Mouse (Mus musculus) urinary bladder, postnatal 14 days (tissue): ENCODE measurements around the gene Paqr6.
A peak's percentile ranks its signal among the peaks of the same experiment; 100 is the strongest.
"Not testable (repeated sequence)": the region's sequence is repeated elsewhere in the genome, so short reads cannot be mapped to it uniquely, and the experiment has no call there.

Experiments used
- DNase-seq: peaks from one replicate; pipeline ENCODE4 v3.0.0; 2021; ENCODE audit warnings: low spot score

The Paqr6 gene

DNA sequence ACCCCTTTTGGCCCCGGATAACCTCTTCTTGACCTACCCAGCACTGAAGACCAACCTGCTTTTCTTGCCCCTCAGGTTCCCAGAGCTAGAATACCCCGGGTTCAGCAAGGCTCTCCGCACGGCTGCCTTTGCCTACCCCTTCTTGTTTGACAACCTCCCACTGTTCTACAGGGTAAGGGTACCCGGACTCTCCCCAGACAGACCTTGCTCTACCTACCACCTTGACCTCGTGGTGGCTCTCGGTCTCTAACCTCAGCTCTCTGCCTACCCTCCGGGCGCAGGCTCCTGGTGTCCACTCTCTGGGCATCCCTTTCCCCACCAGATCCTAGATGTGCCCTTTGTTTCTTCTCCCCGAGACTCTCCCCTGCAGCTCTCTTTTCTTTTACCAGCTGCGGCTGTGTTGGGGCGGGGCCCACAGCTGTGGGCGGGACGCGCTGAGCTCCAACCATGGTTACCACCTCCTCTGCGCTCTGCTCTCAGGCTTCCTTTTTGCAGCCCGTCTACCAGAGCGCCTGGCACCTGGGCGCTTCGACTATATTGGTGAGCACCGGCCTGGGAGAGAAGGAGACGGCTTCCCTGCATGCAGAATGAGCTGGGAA is 2.5 kb downstream of the Paqr6 start:
- DNase-seq = peak; percentile 54

DNA sequence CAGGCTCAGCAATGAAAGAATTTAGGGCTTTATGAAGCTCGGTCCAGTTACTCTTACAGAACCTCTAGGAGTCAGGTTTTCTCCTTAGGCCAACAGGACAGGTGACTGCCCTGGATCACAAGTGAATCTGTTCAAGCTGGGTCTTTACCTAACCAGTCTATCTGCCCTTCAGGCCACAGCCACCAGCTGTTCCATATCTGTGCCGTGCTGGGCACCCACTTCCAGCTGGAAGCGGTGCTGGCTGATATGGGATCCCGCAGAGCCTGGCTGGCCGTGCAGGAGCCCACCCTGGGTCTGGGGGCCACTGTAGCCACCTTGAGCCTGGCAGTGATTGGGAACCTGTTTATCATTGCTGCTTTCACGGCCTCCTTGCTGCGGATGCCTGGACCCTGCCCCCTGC is 3.1 kb downstream of the Paqr6 start:
- DNase-seq = not testable (repeated sequence)

DNA sequence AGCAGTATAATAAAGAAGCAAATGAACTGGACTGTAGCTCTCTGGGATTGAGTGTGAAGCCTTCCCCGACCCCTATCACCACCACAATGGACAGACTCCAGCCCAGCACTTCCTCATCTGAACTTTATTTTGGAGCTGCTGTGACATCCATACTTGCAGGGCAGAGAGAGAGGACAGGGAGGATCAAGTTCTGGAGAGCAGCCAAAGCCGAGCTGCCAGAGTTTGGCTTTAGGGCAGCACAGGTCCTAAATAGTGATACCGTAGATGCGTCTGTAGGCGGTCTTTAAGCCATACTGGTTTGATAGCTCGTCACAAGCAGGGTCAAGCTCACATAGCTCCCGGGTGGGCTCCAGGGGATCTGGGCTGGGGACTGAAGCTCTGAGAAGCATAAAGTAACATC is 4.1 kb downstream of the Paqr6 start:
- not testable (repeated sequence) for DNase-seq

DNA sequence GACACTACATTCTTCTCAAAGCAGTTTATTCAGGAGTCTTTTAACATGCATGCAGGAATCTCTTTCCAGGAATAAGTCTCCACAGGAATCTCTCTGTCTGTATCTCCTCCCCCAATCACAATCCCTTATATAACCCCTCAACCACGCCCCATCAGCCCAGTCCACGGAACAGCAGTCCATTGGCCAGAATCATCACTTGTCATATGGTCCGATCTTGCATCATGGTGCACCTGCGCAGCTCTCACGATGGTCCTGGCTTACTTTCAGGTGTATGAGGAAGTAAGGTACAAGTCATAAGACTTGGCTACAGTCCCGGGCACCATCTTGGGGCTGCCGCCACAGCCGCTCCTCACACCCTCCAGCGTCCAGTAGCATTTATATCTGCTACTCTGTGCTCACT is 8.3 kb downstream of the Paqr6 start, which contains the start of gene Bglap3:
Bglap3 (minus strand) TSS at position 101 of the 400 bp plus-strand sequence.
- DNase-seq = not testable (repeated sequence)

DNA sequence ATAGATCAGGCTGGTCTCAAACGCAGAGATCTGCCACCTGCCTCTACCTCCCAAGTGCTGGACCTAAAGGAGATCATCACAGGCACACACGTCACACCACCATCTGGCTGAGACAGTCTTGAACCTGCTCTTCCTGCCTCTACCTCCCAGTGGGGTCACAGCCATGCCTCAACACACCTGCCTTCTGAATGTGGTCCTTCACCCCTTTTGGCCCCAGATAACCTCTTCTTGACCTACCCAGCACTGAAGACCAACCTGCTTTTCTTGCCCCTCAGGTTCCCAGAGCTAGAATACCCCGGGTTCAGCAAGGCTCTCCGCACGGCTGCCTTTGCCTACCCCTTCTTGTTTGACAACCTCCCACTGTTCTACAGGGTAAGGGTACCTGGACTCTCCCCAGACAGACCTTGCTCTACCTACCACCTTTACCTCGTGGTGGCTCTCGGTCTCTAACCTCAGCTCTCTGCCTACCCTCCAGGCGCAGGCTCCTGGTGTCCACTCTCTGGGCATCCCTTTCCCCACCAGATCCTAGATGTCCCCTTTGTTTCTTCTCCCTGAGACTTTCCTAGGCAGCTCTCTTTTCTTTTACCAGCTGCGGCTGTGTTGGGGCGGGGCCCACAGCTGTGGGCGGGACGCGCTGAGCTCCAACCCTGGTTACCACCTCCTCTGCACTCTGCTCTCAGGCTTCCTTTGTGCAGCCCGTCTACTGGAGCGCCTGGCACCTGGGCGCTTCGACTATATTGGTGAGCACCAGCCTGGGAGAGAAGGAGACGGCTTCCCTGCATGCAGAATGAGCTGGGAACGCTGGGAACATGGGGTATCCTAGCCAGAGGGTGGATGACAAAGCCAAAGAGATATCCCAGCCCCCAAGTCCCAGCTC is 11.6 kb downstream of the Paqr6 start:
- DNase-seq = peak; percentile 37

DNA sequence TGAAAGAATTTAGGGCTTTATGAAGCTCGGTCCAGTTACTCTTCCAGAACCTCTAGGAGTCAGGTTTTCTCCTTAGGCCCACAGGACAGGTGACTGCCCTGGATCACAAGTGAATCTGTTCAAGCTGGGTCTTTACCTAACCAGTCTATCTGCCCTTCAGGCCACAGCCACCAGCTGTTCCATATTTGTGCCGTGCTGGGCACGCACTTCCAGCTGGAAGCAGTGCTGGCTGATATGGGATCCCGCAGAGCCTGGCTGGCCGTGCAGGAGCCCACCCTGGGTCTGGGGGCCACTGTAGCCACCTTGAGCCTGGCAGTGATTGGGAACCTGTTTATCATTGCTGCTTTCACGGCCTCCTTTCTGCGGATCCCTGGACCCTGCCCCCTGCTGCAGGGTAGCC is 12.3 kb downstream of the Paqr6 start:
- not testable (repeated sequence) for DNase-seq

DNA sequence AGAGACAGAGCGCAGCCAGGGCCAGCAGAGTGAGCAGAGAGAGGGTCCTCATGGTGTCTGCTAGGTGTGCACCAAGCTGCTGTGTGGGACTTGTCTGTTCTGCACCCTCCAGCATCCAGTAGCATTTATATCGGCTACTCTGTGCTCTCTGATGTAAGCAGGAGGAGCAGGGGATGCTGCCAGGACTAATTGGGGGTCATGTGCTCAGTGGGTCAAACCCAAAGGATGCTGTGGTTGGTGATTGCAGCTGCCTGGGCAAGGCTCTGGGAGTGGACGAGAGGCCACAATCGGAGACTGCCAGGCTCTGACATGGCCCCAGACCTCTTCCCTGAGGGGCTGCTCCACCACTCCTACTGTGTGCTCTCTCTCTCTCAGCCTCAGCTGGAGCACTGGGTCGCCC is 14.2 kb downstream of the Paqr6 start, which contains the start of gene Bglap2:
Bglap2 (minus strand) TSS at position 101 of the 400 bp plus-strand sequence.
- DNase-seq = not testable (repeated sequence)

DNA sequence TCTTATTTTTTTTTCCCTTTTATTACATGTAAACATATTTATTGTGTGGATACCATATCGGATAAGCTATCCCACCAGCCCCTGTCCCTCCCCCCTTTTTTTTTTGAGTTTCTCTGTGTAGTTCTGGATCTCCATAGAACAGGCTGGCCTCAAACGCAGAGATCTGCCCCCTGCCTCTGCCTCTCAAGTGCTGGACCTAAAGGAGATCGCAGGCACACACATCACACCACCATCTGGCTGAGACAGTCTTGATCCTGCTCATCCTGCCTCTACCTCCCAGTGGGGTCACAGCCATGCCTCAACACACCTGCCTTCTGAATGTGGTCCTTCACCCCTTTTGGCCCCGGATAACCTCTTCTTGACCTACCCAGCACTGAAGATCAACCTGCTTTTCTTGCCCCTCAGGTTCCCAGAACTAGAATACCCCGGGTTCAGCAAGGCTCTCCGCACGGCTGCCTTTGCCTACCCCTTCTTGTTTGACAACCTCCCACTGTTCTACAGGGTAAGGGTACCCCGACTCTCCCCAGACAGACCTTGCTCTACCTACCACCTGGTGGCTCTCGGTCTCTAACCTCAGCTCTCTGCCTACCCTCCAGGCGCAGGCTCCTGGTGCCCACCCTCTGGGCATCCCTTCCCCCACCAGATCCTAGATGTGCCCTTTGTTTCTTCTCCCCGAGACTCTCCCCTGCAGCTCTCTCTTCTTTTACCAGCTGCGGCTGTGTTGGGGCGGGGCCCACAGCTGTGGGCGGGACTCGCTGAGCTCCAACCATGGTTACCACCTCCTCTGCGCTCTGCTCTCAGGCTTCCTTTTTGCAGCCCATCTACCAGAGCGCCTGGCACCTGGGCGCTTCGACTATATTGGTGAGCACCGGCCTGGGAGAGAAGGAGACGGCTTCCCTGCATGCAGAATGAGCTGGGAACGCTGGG is 17.3 kb downstream of the Paqr6 start:
- DNase-seq = not testable (repeated sequence)

DNA sequence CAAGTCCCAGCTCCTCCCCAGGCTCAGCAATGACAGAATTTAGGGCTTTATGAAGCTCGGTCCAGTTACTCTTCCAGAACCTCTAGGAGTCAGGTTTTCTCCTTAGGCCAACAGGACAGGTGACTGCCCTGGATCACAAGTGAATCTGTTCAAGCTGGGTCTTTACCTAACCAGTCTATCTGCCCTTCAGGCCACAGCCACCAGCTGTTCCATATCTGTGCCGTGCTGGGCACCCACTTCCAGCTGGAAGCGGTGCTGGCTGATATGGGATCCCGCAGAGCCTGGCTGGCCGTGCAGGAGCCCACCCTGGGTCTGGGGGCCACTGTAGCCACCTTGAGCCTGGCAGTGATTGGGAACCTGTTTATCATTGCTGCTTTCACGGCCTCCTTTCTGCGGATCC is 18.0 kb downstream of the Paqr6 start:
- not testable (repeated sequence) for DNase-seq

DNA sequence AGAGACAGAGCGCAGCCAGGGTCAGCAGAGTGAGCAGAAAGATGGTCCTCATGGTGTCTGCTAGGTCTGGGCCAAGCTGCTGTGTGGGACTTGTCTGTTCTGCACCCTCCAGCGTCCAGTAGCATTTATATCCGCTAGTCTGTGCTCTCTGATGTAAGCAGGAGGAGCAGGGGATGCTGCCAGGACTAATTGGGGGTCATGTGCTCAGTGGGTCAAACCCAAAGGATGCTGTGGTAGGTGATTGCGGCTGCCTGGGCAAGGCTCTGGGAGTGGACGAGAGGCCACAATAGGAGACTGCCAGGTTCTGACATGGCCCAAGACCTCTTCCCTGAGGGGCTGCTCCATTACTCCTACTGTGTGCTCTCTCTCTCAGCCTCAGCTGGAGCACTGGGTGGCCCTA is 20.0 kb downstream of the Paqr6 start, which contains the start of gene Bglap:
Bglap (minus strand) TSS at position 101 of the 400 bp plus-strand sequence.
- DNase-seq = no peak

DNA sequence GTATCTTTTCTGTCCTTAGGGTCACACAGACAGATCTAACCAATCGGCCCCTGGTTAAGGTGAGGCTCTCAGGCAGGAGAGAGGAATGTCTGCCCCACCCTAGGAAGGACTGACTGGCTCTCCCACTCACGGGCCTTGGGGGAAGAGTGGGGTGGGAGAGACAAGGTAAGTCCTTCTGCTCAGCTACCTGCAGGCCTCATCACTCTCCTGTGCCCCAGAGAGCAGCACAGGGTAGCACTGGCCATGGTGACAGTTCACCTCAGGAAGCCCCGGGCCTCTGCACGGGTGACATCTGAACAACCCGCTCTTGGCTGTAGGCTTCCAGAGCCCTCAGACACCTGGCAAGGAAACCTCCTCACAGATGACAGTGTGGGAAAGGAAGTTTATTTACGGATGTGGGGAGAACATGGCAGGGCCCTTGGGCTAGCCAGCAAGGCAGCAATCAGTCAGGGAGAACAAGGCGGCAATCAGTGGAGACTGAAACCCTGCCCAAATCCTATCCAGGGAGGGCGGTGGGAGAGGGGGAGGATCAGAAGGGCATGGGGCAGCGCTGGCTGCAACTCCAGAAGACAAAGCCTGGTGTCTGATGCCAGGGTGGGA is 29.5 kb downstream of the Paqr6 start:
- DNase-seq = no peak

DNA sequence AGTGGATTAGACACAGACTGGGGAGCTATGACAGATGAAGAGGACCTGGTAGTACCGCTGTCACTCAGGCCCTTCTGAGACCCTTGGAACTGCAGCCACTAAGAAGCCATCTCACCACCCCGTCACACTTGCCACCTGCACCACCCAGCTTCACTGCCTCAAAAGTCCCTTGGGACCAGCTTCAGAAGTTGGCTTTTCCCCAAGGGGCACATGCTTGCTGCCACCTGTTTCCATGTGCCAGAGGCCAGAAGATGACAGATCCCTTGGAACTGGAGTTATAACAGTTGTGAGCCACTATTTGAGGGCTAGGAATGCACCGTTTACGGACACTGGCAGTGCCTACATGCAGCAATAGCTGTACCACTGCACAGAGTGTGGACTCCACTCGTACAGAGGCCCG is 30.9 kb downstream of the Paqr6 start:
- DNase-seq = no peak

DNA sequence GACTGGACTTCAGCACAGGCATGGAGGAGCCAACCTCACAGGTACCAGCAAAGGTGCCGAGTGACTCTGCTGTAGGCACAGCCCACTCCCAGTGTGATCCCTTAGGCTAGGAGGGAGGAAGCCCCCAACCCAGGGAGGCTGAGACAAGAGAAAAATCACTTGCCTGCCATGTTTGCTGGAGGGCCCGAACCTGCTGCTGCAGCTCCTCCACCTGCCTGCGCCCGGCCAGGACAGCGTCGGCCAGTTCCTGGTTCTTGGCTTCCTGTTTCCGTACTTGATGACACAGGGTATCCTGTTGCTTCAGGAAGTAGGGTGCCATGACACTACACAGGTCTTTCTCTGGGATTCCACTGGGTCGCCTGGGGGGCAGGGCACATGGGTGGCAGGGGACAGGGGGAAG is 31.4 kb downstream of the Paqr6 start:
- DNase-seq = no peak

DNA sequence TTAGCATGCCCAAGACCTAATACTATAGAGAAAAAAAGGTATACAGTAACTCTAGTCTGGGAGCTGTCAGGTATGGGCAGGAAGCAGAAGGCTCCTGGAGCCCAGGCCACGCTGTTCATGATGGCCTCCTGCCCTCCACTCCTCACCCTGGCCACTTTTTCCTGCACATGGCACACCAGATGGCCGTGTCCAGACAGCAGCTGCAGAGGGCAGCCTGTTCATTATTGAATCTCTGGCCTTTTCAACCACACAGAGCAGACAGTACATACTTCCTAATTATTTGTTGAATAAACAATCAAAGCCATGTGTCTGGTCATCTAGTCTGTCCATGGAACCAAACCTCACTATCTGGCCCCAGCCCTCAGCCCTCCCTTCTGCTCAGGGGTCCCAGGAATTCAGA is 34.3 kb downstream of the Paqr6 start:
- no peak for DNase-seq

DNA sequence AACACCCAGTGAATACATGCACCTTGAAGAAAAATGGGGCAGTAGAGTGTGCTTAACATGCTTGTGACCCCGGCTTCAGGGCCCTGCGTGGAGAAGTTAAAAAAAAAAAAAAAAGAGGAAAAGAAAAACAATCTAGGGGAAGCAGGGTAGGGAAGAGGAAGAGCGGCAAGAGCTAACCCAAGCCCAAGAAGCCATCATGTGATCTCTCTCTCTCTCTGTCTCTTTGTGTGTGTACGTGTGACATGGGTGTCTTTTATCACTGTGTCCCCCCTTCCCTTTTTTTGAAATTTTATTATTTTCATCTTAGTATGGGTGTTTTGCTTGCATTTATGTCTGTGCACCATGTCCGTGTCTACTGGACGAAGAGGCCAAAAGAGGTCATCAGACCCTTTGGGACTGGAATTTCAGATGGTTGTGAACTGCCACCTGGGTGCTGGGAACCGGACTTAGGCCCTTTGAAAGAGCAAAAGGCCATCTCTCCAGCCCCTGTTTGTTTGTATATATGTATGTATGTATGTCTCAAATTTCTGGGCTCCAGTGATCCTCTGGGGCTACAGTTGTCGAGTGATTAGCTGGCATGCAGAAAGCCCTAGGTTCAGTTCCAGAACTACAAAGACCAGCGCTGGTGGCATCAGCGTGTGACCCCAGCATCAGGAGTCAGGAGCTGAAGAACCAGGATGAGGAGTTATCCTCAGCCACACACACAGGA is 39.3 kb downstream of the Paqr6 start:
- no peak for DNase-seq

DNA sequence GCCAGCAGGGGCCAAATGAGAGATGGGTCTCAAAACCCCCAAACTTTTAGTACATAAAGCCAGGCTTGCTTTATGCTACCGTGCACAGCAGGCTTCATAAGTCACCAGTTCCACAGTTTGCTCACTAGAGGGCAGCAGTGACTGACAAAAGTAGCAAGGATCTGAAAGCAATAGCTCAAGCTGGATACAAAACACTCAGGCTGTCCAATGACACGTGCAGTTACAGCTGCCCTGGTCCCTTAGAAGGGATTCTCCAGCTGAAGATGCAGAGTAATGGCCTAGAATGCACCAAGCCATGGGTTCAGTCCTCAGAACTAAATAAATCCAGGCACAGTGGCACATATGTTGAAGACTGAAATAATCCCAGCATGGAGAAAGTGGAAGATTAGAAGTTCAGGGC is 42.7 kb downstream of the Paqr6 start:
- DNase-seq = peak; percentile 55

DNA sequence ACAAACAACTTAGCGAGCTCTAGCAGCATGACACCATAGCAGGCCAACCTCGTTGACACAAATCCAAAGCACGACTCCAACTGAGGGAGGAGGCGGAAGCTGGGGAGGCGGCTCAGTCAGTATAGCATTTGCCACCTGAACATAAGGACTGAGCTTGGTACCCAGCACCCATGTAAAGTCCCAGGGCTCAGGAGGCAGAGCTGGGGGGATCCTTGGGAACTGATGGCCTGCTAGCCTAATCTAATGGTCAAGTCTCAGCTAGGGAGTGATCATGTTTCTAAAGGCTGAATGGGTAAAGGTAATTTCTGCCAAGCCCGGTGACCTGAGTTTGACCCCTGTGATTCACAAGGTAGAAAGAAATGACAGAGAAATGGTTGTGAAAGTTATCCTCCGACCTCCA is 43.1 kb downstream of the Paqr6 start:
- no peak for DNase-seq

DNA sequence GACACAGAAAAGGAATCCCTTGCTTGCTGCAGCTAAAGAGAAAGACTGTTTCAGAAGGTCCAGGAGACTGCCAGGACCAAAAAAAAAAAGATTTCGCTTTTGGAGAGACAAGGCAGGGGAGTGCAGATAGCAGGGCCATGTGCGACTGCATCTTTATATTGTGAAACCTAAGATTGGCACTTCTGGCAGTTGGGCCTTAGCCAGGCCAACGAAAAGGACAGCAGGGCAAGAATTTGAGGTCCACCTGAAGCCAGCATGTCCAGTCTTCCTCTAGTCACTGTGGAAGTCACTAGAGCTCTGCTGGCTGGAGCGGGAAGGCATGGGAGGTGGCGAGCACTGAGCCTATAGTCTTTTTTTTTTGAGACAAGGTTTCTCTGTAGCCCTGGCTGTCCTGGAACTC is 44.6 kb downstream of the Paqr6 start:
- no peak for DNase-seq

DNA sequence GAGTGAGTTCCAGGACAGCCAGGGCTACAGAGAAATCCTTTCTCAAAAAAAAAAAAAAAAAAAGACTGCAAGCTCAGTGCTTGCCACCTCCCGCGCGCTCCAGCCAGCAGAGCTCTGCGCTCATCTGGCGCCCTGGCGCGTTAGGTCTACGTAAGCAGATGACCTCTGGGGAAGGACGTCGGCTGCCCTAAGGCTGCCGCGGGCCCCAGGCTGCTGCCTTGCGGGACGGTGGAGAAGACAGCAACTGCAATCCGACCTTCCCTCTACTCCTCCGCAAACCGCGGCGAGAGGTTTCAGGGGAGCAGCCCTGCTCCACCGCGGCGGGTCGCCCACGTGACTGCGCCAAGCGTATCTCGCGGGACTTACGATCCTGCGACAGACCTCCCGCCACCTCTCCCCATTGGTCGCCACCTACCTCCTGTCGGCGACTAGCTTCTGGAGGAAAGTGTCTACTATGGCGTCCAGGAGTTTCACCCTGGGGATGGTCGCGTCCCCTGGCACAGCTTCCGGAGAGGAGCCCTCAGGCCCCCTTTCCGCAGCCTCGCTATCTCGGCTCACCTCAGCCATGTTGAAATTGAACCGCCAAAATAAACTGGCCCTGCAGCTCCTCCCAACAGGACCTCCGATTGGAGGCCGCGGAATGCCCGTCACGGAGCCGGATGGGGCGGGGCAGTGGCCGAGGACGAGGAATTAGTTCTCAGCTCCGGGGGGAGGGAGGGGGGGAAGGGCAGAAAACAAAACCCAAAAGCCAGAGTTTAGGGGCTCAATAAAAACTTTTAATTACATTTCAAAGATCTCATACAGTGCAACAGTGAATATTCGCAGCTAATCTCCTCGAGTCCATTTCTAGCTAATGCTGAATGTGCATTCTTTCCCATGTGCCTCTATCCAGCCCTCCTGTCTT is 45.6 kb downstream of the Paqr6 start, which contains the start of gene Pmf1:
Pmf1 (minus strand) TSS at position 591 of the 904 bp plus-strand sequence.
- DNase-seq = peak; percentile 95

DNA sequence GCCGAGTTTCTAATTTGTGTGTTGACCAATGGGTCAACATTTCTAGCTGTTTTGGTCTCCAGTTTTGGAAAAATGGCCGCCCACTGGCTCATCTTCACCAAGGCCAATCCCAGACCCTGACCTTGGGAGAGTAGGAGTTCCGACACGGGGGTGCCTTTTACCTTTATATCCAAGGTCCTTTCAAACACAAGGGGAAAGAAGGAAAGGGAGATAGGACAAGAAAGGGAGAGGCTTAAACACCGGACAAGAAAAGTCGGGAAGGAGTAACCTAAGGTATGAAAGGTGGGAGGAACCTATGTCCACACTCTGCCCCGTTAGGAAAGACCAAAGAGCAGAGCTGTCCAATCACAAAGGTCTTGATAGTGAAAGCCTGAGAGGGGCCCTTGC is 46.3 kb downstream of the Paqr6 start:
- peak; percentile 24 for DNase-seq
